Mouse (Mus musculus) gastrocnemius, postnatal 10 days (tissue): ENCODE measurements around the gene Rexo5. TPM values are rescaled to one million over a fixed set of nuclear protein-coding genes. Genes with fewer than 3 reads are reported as not detected.

Source experiments
- DNase-seq: peaks from one replicate; pipeline ENCODE4 v3.0.0; 2021; ENCODE audit warnings: mixed read lengths
- long read RNA-seq, 2 experiments: library from polyadenylated mRNA; stranded (forward); transcript quantifications; one replicate each; pipeline ENCODE4 v2.0.0; 2021
- total RNA-seq, 2 experiments: library from RNA; stranded (reverse); gene quantifications; 2 replicates each; pipeline ENCODE4 v1.2.3; 2021

The Rexo5 gene
- total RNA-seq, result 1 to 10 TPM; 1.9 to 2.9 TPM
- long read RNA-seq, experiment 1, partial matches to known transcripts, result 1 of 2 reads
- long read RNA-seq, experiment 1, other reads (novel, unspliced or antisense), result 1 of 2 reads
- long read RNA-seq, experiment 2, result 0 reads

- DNase-seq, result peak; percentile 87
These were observed at the start of gene Rexo5, which contains the start of gene Eri2 for GRCm38 (mm10) chr7:119793586-119794250. Rexo5 (plus strand) TSS chr7:119794006. Eri2 (minus strand) TSS chr7:119794058.

- DNase-seq, result no peak
These were observed 49.5 kb upstream of the Rexo5 start for GRCm38 (mm10) chr7:119744321-119744720.

- no peak for DNase-seq
These were observed 47.9 kb upstream of the Rexo5 start for GRCm38 (mm10) chr7:119745869-119746268.

- DNase-seq, result no peak
These were observed 45.0 kb upstream of the Rexo5 start for GRCm38 (mm10) chr7:119748761-119749160.

GRCm38 (mm10) chr7:119749942-119750341, 43.9 kb upstream of the Rexo5 start:
- DNase-seq, result no peak

GRCm38 (mm10) chr7:119753696-119754095, 40.1 kb upstream of the Rexo5 start:
- no peak for DNase-seq

GRCm38 (mm10) chr7:119760527-119760951, 33.3 kb upstream of the Rexo5 start, which contains the start of gene Acsm3:
Acsm3 (plus strand) TSS chr7:119760923.
- no peak for DNase-seq

- no peak for DNase-seq
These were observed 31.6 kb upstream of the Rexo5 start for GRCm38 (mm10) chr7:119762166-119762697.

GRCm38 (mm10) chr7:119764377-119764776, 29.4 kb upstream of the Rexo5 start:
- DNase-seq, result no peak

GRCm38 (mm10) chr7:119766996-119767395, 26.8 kb upstream of the Rexo5 start:
- DNase-seq, result no peak

GRCm38 (mm10) chr7:119769895-119770294, 23.9 kb upstream of the Rexo5 start:
- DNase-seq, result no peak

- DNase-seq, result no peak
These were observed 10.4 kb upstream of the Rexo5 start for GRCm38 (mm10) chr7:119783453-119783852.

GRCm38 (mm10) chr7:119784908-119785307, 8.9 kb upstream of the Rexo5 start:
- DNase-seq, result no peak

GRCm38 (mm10) chr7:119789024-119789423, 4.8 kb upstream of the Rexo5 start:
- DNase-seq, result no peak

- DNase-seq, result no peak
These were observed 439 bp downstream of the Rexo5 start for GRCm38 (mm10) chr7:119794251-119794638.

- DNase-seq, result no peak
These were observed 1.5 kb downstream of the Rexo5 start for GRCm38 (mm10) chr7:119795311-119795710.

GRCm38 (mm10) chr7:119800488-119800887, 6.7 kb downstream of the Rexo5 start:
- DNase-seq, result no peak

- no peak for DNase-seq
These were observed 7.2 kb downstream of the Rexo5 start for GRCm38 (mm10) chr7:119800991-119801390.

- DNase-seq, result no peak
These were observed 13.6 kb downstream of the Rexo5 start for GRCm38 (mm10) chr7:119807396-119807795.

GRCm38 (mm10) chr7:119808723-119809122, 14.9 kb downstream of the Rexo5 start:
- no peak for DNase-seq

- DNase-seq, result no peak
These were observed 41.6 kb downstream of the Rexo5 start for GRCm38 (mm10) chr7:119835371-119835770.

- no peak for DNase-seq
These were observed 42.4 kb downstream of the Rexo5 start for GRCm38 (mm10) chr7:119835996-119836777.
